Mouse (Mus musculus): Measurements from ENCODE around the gene Edem2. TPM values are rescaled to one million over a fixed set of nuclear protein-coding genes. Genes with fewer than 3 reads are reported as not detected.

The Edem2 gene
- total RNA-seq (2021), result 1 to 10 TPM; 6.9 to 7.0 TPM

DNA sequence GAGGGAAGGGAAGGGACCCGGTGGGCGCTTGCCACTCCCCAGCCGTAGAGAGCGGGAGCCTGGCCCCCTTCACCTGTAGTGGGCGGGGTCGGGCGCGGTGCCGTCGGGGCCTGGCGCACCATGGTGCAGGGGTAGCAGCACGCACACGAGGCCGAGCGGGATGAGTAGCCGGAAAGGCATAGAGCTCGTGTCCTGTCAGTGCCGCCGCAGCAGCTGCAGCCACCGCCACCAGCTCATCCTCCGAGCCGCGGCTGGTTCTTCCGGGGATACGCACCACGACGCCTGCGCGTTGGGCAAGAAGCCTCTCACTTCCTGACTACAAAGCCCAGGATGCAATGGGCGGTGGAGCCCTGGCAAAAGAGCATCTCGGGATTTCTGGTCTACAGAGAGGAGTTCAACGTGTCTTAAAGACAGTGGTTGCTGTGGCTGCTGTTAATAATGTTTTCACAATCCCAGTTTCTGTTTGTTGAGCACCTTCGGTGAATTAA is at the start of gene Edem2:
Gene Edem2, minus strand, starts transcription at position 318 of the 488 bp plus-strand sequence.
- intact Hi-C loops (cut with DNase I), result no loop called here
- peak; percentile 89 to 90 for DNase-seq

DNA sequence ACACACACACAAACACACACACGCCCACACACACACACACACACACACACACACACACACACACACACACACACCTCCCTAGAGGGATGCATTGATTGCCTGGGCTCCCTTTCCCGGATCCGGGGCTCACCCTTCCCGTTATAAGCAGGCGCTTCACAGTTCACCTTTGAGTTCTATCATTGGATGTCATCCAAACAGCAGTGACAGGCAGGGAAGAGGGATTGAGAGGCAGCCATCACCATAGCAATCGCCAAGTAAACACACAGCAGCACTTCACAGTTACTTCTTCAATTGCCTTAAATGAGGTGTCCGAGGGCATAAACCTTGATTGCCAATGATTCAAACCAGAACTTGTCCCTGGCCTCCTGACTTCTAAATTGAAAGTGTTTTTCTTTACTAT is 49.8 kb upstream of the Edem2 start:
- no peak for DNase-seq
- intact Hi-C loops (cut with DNase I), result no loop called here

DNA sequence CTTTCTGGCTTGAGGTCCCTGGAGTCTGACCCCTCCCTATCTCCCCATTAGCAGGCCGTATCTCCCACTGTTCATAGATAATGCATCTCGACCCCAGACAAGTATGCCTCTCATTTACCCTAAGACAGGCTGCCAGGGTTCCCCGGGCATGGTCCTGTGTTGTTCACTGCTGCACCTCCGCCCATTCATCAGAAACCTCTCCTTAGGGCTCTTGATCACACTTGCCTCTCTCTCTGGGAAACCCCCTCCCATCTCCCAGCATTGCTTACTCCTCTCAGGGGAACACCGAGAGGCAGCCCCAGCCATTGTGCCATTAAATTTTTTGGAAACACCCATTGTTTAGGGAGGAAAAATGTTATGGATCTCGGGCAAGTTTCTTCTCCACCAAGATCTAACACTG is 48.7 kb upstream of the Edem2 start:
- DNase-seq, result no peak
- intact Hi-C loops (cut with DNase I), result no loop called here

DNA sequence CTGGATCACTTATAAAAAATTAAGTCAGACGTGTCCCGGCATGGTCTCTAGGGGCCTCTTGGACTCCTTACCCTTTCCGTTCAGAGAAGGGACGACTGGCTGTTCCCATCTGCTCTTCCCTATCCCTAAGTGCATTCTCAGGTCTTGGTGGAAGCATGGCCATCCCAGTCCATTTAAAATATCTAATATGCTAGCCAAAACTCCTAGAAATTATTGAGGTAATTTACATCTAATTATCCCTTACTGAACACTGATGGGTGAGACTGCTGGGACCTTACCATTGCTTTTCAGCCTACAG is 48.4 kb upstream of the Edem2 start:
- intact Hi-C loops (cut with DNase I), result no loop called here
- no peak for DNase-seq

DNA sequence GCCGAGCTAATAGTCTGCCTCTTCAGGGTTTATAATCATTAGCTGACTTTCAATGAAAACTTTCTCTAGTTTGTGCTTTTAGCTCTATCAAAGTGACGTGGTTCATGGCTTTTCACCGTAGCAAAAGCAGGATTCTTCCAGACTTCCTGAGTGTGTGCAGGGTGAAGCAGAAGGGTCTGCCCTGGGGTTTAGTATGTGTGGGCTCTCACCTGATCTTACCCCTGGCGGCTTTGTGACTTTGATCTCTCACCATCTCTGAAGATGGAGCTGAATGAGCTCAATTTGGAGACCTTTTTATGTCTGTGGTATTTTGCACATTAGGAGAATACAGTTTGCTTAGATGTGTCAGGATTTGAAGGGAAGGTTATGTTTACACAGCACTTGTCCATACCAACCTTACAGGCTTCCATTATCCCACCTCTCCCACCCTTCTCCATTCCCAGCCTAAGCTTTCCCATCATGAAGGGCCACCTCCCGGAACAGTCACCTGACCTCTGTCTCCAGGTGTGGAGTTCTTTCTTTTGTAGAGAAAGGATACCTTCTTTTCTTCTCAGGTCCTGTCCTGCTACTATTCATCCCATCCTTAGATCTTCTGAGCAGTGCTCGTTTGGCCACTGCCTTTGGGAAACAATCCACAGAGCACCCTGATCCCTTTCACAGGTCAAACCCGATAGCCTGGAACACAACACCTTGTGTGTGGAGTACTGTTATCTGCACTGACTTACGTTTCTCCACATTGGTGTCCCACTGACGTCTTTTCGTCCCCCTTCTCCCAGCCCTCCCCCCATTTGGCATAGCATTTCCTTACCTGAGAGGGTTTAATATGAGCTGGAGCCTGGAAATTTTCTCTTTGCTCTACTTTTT is 47.8 kb upstream of the Edem2 start:
- DNase-seq, result no peak
- intact Hi-C loops (cut with DNase I), result no loop called here

DNA sequence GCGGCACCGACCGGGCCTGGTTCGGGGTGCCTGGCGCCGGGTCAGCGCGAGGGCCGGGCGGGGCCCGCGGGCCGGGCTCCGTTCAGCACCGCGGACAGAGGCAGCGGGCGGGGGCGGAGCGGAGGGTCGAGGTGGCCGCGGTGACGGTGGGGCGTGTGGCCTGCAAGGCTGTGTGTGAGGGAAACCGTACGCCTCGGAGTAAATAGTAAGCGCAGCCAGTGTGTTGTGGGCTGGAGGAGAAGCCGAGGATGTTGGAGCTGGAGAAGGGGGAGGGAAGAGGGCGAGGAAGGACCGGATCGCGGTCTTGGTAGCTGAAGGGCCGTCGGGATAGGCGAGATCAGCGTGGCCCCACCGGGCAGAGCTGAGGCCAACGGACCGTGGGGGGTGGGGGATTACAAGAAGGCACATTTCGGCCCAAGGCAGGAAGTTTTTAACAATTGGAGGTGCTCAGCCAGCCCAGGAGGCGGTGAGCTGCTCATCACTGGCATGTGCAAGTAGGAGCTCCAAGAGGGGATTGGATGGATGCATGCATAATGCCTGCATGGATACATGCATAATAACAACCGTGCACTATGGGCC is 46.5 kb upstream of the Edem2 start:
- peak; percentile 64 to 68 for DNase-seq
- intact Hi-C loops (cut with DNase I), result no loop called here

DNA sequence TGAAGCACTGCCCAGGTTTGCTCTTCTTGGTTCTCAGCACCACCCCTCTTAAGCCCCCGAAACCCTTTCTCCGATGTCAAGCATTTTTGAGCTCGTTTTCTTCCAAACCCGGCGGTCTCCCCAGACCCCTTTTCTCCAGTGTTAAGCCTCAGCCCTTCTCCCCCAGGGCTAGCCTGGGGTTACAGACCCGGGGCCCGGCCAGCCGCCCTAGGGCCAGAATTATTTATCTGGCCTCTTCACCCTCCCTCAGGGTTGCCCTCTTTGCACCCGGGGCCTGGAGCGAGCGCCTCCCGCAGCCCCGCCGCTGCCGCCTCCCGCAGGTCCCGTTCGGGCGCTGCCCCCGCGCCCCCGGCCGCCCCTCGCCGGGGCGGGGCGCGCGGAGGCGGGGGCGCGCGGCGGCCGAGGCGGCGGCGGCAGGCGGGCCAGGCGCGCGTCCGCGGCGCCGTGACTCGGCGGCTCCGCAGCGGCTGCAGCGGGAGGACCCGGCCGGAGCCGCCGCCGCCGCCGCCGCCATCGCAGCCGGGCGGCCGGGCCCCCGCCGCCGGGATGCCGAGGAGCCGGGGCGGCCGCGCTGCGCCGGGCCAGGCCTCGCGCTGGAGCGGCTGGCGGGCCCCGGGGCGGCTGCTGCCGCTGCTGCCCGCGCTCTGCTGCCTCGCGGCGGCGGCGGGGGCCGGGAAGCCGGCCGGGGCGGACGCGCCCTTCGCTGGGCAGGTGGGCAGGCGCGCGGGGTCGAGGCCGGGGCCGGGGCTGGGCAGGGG is 45.8 kb upstream of the Edem2 start, which contains the start of gene Mmp24:
Gene Mmp24, plus strand, starts transcription at position 416 of the 758 bp plus-strand sequence.
- intact Hi-C loops (cut with DNase I), result no loop called here
- DNase-seq, result no peak

DNA sequence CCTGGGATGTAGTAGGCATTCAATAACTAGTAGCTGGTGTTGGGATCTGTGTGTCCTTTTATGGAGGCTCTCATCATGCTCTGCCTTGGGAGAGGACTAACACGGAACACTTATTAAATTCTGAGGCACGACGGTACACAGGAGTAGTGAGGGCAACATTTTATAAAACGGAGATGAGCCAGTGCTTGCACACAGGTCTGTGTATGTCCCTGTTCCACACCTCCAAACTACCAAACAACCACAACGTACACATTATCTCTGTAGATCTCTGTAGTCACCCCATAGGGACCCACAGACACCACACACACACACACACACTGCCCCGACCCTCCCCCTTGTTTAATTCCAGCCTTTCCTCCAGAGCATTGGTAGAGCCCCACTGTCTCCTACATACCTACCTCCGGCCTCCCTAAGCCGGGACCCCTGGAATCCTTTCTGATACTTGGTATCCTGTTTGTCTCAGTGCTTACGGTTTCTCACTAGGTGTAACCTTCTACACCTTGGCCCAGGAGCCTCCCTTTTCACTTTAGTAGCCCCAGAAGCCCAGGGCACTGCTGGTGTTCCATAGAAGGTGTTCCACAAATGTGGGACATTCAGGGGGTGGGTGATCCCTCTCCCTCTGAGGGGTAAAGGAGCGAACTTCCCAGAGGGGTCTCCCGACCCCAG is 45.1 kb upstream of the Edem2 start:
- intact Hi-C loops (cut with DNase I), result no loop called here
- DNase-seq, result no peak

DNA sequence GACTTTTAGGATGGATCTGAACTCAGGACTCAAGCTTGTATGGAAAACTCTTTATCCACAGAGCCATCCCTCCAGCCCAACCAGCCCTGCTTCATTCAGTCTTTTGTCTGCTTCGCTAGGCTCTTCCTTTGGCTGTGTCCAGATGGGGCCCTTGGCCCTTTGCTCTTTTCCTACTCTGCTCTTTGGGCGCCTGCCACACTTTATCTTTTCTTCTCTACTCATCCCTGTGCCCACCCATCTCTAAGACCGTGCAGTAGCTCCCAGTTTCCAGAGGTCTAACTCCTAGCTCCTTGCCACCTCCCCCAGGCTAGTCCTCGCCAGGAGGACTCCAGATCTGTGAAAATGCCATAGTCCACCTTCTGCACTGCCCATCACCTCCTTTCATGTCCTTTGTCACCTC is 44.4 kb upstream of the Edem2 start:
- intact Hi-C loops (cut with DNase I), result no loop called here
- no peak for DNase-seq

DNA sequence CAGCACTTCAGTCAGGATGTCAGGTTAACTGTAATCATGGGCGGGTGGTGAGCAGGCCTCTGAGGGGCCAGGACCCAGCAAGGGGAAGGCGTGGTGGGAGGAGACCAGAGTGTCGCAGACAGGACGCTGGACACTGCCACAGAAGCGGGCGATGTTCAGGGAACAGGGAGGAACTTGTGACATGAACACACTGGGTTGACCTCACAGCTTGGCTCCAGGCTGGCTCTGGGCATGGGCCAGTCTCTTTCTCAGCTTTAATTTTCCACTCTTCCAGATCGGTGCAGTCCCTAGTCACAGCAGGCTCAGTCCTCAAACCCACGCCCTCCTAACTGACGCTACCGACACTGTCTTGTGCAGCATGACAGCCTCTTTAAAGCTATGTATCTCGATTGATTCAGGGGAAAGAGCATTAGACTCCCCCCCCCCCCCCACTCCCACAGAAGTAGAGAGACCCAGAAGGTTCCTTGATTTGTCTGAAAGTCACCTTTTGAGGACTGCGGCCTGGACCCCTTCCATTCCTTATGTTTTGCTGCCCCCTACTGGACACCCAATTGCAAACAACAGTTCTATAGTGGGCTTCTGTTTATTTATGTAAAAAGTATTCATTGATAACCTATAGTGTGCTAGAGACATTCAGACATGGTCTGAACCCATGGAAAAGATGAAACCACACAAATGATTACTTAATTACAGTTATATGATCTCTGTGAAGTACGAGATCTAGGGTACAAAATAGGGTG is 35.6 kb upstream of the Edem2 start:
- intact Hi-C loops (cut with DNase I), result loop anchor here (1.0 to 10.0 kb wide), 4 partner anchors 69 to 280 kb away; partner anchors contain the start of gene Acss2

DNA sequence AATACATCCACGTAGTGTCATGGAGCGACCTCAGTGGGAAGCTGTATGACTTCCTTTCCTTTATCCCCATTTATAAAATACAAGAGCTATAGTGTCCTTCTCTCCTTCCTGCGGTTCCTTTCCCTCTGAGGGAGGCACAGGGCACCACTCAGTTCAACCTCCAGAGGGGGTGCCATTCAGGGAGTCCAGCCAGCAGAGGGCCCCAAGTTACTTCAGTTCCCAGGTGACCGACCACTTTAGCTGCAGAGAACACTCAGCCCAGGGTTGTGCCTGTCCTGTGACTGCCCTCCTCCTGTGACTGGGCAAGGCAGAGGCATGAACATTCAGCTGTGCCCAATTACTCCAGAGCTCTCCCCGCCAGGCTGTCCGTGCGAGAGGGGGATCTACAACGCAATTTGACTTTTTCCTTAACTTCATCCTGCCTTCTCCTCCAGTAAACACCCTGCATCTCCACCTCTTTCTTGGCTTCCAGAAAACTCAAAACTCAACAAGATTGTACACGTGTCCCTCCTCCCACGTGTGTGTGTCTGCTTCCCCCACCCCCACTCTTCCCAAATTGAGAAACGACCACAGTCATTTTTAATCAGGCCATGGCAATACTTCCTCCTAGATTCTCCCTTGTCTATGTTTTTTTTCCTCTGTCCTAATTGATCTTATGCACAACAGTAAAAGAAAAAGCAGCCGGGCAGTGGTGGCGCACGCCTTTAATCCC is 27.7 kb upstream of the Edem2 start:
- DNase-seq, result no peak
- intact Hi-C loops (cut with DNase I), result no loop called here

More for the DNA sequence above, 35.6 kb upstream of the Edem2 start:
- DNase-seq, result peak; percentile 67 to 76

DNA sequence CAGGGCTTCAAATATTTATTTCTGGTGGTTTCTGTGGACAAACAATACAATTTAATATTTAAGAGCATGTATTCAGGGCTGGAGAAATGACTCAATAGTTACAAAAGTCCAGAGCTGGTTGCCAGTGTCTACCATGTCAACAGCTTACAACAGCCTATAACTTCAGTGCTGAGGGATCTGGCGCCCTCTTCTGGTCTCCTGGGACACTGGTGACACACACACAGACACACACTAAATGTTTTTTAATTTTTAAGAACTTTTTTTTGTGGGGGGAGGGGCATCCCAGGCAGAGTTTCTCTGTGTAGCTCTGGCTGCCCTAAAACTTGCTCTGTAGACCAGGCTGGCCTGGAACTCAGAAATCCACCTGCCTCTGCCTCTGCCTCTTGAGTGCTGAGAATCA is 26.5 kb upstream of the Edem2 start:
- intact Hi-C loops (cut with DNase I), result no loop called here
- peak; percentile 24 to 45 for DNase-seq

DNA sequence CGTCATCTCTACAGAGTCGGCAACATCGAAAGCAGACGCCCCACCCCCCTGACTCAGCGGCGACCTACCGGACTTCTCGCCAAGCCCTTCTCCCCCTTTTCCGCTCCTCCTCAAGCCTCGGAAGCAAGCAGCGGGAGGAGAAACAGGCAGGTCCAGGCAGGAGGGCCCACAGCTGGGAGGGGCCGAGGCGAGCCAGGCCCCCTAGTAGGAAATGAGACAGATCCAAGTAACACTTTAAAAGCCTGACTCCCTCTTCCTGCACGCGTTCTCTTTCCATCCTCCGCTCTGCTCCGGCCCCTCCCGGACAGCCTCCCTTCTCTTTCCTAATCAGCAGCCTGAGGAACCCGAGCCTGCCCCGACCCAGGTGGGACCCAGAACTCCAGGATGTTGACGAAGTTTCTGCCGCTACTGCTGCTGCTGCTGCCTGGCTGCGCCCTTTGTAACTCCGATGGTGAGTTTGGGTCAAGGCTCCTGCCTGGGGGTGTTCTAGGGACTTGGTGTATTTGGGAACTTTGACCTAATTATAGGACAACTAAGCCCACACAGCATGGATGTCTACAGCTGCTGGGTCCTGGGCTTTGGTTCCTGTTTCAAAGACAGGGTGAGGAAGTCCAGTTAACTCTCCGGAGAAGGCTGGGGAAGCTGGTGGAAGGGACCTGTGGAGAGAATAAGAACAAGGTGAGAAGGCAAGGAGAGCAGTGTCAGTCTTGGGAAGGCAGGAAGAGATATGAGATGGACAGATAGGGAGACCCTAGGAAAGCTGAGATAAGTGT is 21.9 kb upstream of the Edem2 start, which contains the start of gene Procr:
Gene Procr, plus strand, starts transcription at position 104 of the 773 bp plus-strand sequence.
- DNase-seq, result peak; percentile 48 to 58

DNA sequence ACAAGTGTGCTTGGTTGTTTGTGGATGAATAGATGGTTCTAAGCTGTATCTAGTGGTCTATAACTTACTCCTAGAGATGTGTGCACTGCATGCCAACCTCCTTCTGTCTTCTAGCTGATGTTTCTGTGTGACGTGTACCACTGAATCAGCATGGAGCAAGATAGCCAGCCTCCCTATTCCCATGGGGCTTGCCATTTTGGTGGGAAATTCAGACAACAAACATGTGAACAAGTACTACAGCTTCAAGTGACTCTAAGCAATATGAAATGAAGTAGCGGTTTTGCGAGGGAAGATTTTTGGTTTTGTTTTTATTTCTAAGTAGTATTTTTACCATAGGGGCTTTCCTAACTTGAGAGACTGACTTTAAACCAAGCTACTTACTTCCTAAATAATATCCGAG is 20.1 kb upstream of the Edem2 start:
- no peak for DNase-seq
- intact Hi-C loops (cut with DNase I), result no loop called here

More for the DNA sequence above, 21.9 kb upstream of the Edem2 start, which contains the start of gene Procr:
- intact Hi-C loops (cut with DNase I), result no loop called here

DNA sequence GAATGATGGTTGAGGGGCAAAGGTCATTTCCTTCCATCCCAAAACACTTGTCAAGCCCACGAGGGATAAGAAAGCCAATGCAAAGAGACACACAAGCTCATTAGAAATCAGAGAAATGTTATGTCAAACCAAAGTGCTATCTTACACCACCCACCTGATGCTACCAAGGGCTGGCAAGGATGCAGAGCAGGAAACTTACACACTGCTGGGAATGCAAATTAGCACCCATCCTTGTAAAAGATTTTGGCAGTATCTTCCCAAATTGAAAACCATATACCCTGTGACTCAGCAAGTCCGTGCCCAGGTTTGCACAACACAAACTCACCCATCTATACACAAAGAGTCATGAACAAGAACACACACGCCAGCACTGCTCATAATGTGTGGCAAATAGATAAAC is 16.2 kb upstream of the Edem2 start:
- intact Hi-C loops (cut with DNase I), result no loop called here
- no peak for DNase-seq

DNA sequence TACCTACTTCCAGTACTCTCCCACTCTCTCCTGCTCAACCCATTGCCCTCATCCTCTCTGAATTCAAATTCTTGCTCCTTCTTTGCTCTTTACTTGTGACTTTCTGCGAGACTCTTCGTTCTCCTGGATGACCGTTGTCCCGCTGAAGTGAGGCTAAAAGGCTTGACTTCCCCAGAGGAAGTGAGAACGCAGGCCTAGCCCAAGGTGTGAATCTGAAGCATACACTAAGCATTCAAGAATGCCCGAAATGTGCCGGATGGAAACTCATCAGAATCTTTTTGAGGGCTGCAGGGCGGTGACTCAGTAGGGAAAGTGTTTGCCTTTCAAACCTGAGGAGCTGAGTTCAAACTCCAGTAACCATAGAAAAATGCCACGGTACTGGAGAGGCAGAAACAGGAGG is 14.1 kb upstream of the Edem2 start:
- no peak for DNase-seq
- intact Hi-C loops (cut with DNase I), result no loop called here

DNA sequence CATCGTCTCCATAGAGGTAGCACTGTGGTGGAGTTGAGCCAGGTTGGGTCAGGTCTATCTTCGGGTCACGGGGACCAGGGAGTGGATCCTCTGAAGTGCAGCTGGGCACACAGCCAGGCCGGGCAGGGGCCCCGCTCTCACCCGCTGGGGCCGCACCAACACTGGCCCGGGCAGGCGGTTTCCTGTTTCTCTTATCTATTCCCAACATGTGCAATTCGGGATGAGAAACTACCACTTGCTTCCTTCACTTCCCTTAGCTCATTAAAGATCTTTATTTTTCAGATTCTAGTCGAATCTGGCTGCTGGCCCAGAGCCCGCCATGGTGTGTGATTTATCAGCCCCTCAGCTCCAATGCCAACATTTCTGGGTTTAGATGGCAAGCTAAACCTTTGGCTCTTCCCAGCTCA is 13.7 kb upstream of the Edem2 start:
- peak; percentile 15 to 29 for DNase-seq
- intact Hi-C loops (cut with DNase I), result no loop called here

DNA sequence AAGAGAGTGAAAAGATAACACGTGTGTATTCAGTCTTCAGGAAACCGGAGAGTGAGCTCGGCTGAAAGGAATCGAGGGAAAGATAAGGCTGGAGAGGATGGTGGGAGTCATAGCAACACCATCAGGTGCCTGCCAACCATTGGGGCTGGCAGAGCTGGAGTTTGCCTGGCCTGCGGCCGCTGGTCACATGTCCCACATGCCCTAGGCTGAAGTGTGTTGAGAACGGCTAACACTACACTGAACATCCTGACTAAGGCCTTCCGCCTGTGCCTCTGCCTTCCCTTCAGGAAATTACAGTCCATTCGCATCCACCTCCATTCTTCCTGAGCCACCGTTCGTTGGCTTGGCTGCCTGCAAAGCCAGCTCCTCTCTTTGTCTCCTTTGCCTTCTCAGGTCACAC is 12.9 kb upstream of the Edem2 start:
- peak in 1 of 2 experiments; percentile 13 for DNase-seq
- intact Hi-C loops (cut with DNase I), result no loop called here

DNA sequence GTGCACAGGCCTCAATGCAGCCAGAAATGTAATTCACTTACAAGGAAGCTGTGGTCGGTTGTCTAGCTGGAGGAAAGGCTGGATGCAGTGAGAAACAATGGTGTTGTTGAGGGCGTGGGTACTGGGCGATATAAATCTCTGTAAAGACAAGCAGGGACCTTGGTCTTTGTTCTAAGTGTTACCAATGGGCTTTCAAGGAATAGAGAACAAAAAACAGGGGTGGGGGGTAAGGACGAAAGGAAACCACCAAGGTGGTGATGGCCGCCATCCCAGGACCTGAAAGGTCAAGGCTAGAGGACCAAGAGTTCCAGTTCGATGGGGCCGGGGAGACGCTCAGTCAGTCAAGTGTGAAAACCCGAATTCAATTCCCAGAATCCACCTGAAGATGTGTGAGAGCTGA is 8.5 kb upstream of the Edem2 start:
- intact Hi-C loops (cut with DNase I), result no loop called here
- no peak for DNase-seq
